Comparison of ENCODE assay signal across 8 mouse cellular contexts in genomic region chr2:131059377-131059776, GRCm38 (mm10). TPM values are rescaled to one million over a fixed set of nuclear protein-coding genes. Genes with fewer than 3 reads are reported as not detected.
A peak's percentile ranks its signal among the peaks of the same experiment; 100 is the strongest.
DNase-seq lines count a peak whose midpoint lies in the region; ATAC-seq and TF ChIP-seq lines count a peak whose summit lies in the region.

No protein-coding gene starts in this region.

- H3K27me3 ChIP-seq in lung, embryonic 15.5 days = peaks cover 38% of the 10 kb centered on the region
- peaks cover 61% of the 10 kb centered on the region for H3K27me3 ChIP-seq in liver, embryonic 11.5 days (replicated peaks; ENCODE audit: control insufficient read depth, insufficient read depth, low read length)

- H3K27ac ChIP-seq in lung, embryonic 15.5 days = peak overlapping the region; percentile 24; the same call in 1 of the 2 replicates
- H3K27ac ChIP-seq in layer of hippocampus, adult 2 months = no peak overlapping the region
- H3K27ac ChIP-seq in liver, embryonic 11.5 days (ENCODE audit: low read depth, low read length) = no peak overlapping the region

- H3K9ac ChIP-seq in lung, embryonic 15.5 days = no peak overlapping the region
- no peak overlapping the region for H3K9ac ChIP-seq in liver, embryonic 11.5 days (ENCODE audit: low read depth, low read length)

- no peak; the same call in 1 of the 2 replicates for ATAC-seq in lung, embryonic 15.5 days (ENCODE audit: borderline replicate concordance, extremely low read depth, low FRiP score, low TSS enrichment)
- ATAC-seq in liver, embryonic 11.5 days (replicated peaks; ENCODE audit: low FRiP score) = no peak

- no peaks in the 10 kb centered on the region for H3K9me3 ChIP-seq in lung, embryonic 15.5 days
- H3K9me3 ChIP-seq in liver, embryonic 11.5 days (ENCODE audit: control insufficient read depth, low read length) = no peaks in the 10 kb centered on the region

- peak; percentile 30 for DNase-seq in Muller cell, postnatal 12 days (ENCODE audit: inconsistent ontology term)
- DNase-seq in adrenal gland, postnatal 36 days = peak; percentile 52 to 76
- peak; percentile 86 to 88 for DNase-seq in heart, postnatal 10 days
- DNase-seq in layer of hippocampus, adult 2 months (ENCODE audit: low spot score in 2 of 2) = no peak
- no peak for DNase-seq in c-Kit-positive CD71-positive TER-119-positive erythroid progenitor cells, embryonic 14.5 days (ENCODE audit: low spot score)
- DNase-seq in cerebellum, adult 11 months = no peak
- no peak for DNase-seq in liver, embryonic 11.5 days (ENCODE audit: low spot score)

- H3K4me3 ChIP-seq in lung, embryonic 15.5 days = no peak overlapping the region
- no peak overlapping the region for H3K4me3 ChIP-seq in layer of hippocampus, adult 2 months
- no peak overlapping the region for H3K4me3 ChIP-seq in liver, embryonic 11.5 days (ENCODE audit: low read depth, low read length)

- intact Hi-C loops in heart, postnatal 10 days (cut with DNase I) = loop anchor here (5.0 to 10.0 kb wide), 2 partner anchors 33 to 195 kb away; no protein-coding TSS in a partner anchor

- peaks cover 47% of the 10 kb centered on the region for H3K4me1 ChIP-seq in lung, embryonic 15.5 days
- H3K4me1 ChIP-seq in liver, embryonic 11.5 days (replicated peaks; ENCODE audit: control insufficient read depth, insufficient read depth, low read length) = peaks cover 17% of the 10 kb centered on the region

- H3K36me3 ChIP-seq in lung, embryonic 15.5 days = no peaks in the 10 kb centered on the region
- no peaks in the 10 kb centered on the region for H3K36me3 ChIP-seq in liver, embryonic 11.5 days (ENCODE audit: control insufficient read depth, insufficient read depth, low read length)

- no peak overlapping the region for H3K4me2 ChIP-seq in lung, embryonic 15.5 days
- H3K4me2 ChIP-seq in liver, embryonic 11.5 days = no peak overlapping the region

- WGBS in lung, embryonic 15.5 days = 13% methylated on average over 1 of the region's 1 CpGs
- WGBS in liver, embryonic 11.5 days = 57% methylated on average over 1 of the region's 1 CpGs

- TF ChIP-seq CTCF in layer of hippocampus, adult 2 months (conservative IDR thresholded peaks at IDR 0.05) = no peak

RNA-seq across cellular contexts. Expression of gene Adam33, which starts 4.2 kb away (rescaled TPM):
- 1 to 10 TPM; 2.4 to 3.8 TPM for total RNA-seq in adrenal gland, postnatal 36 days (2021)
- total RNA-seq in heart, postnatal 10 days (2021) = 1 to 10 TPM in 1 of 2 experiments, under 1 TPM in 1; 0.92 to 1.8 TPM
- 4.0 and 8.1 TPM in 2 replicates for polyA plus RNA-seq in lung, embryonic 15.5 days (2015; fragmentation: Nextera tagmentation; extraction: Ambion mirVana)
- under 1 TPM; 0.59 to 0.76 TPM for total RNA-seq in layer of hippocampus, adult 2 months (2021)
- polyA plus RNA-seq in liver, embryonic 11.5 days (2014; fragmentation: Nextera tagmentation; extraction: Ambion mirVana) = 0.31 and 0.95 TPM in 2 replicates

RNA-seq across cellular contexts. Expression of gene Gfra4, which starts 16.5 kb away (rescaled TPM):
- 1 to 10 TPM; 4.1 to 4.6 TPM for total RNA-seq in adrenal gland, postnatal 36 days (2021)
- 1 to 10 TPM; 3.8 to 6.8 TPM for total RNA-seq in heart, postnatal 10 days (2021)
- polyA plus RNA-seq in lung, embryonic 15.5 days (2015; fragmentation: Nextera tagmentation; extraction: Ambion mirVana) = 12.5 and 12.9 TPM in 2 replicates
- total RNA-seq in layer of hippocampus, adult 2 months (2021) = 10 to 100 TPM; 62.8 to 64.0 TPM
- 2.9 and 3.5 TPM in 2 replicates for polyA plus RNA-seq in liver, embryonic 11.5 days (2014; fragmentation: Nextera tagmentation; extraction: Ambion mirVana)

RNA-seq across cellular contexts. Expression of gene Siglec1, which starts 27.2 kb away (rescaled TPM):
- 1 to 10 TPM; 4.2 to 4.7 TPM for total RNA-seq in adrenal gland, postnatal 36 days (2021)
- total RNA-seq in heart, postnatal 10 days (2021) = under 1 TPM; 0.64 to 0.77 TPM
- 0.44 and 0.47 TPM in 2 replicates for polyA plus RNA-seq in lung, embryonic 15.5 days (2015; fragmentation: Nextera tagmentation; extraction: Ambion mirVana)
- total RNA-seq in layer of hippocampus, adult 2 months (2021) = under 1 TPM; 0.20 to 0.46 TPM
- 0.73 and 0.78 TPM in 2 replicates for polyA plus RNA-seq in liver, embryonic 11.5 days (2014; fragmentation: Nextera tagmentation; extraction: Ambion mirVana)

Comparison
In these comparisons a context has a peak if more than half of its experiments do, and no peak if none do; other contexts are left out.
1. DNase-seq: peak in Muller cell, postnatal 12 days (single experiment), adrenal gland, postnatal 36 days (2 of 2) and heart, postnatal 10 days (2 of 2); none in layer of hippocampus, adult 2 months (0 of 2), c-Kit-positive CD71-positive TER-119-positive erythroid progenitor cells, embryonic 14.5 days (single experiment), cerebellum, adult 11 months (single experiment) and liver, embryonic 11.5 days (single experiment).
2. RNA of gene Gfra4, which starts 16.5 kb away (total RNA-seq): 62.8 to 64.0 TPM in layer of hippocampus, adult 2 months; 3.8 to 6.8 TPM in heart, postnatal 10 days and 4.1 to 4.6 TPM in adrenal gland, postnatal 36 days; every median in the first group is over 4 times any median in the second.